Mouse (Mus musculus) urinary bladder, postnatal 10 days (tissue): ENCODE measurements around the gene Rhd.

Source experiments
- DNase-seq: peaks from one replicate; pipeline ENCODE4 v3.0.0; 2022; ENCODE audit warnings: low spot score

Rhd gene

DNA sequence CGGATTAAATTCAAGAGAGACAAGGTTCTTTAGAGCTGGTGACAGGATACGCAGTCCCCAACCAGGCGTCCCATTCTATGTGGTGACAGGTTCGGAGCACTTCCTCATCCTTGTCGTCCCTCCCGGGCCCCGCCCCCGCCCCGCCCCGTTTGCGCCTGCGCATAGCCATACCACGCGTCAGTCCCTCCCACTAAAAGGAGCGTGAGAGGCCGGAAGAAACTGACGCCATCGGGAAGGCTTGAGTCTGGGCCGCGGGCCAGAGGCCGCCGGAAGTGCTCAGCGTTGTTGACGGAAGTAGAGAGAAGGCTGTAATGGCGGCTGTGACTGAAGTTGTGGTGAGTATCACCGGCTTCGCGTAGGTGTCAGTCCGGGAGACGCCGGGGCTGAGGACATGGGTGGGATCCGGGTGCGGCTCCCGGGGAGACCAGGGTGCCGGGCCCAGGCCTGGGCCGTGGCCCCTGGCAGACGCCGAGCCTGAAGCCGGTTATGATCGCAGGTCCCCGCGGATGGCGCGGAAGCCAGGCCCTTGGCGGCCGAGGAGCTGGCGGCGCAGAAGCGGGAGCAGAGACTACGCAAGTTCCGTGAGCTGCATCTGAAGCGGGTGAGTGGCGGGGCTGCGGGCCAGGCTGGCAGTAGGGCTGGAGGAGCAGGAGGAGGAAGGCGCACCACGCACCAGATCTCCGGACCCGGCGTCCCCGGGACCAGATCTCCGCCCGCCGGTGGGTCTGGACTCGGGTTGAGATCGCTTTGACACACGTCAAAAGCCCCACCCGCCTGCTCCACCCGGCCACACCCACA is 66.5 kb downstream of the Rhd start, which contains the start of gene Syf2:
TSS of gene Syf2 (plus strand) at position 215 of the 798 bp plus-strand sequence.
- DNase-seq: peak; percentile 80

DNA sequence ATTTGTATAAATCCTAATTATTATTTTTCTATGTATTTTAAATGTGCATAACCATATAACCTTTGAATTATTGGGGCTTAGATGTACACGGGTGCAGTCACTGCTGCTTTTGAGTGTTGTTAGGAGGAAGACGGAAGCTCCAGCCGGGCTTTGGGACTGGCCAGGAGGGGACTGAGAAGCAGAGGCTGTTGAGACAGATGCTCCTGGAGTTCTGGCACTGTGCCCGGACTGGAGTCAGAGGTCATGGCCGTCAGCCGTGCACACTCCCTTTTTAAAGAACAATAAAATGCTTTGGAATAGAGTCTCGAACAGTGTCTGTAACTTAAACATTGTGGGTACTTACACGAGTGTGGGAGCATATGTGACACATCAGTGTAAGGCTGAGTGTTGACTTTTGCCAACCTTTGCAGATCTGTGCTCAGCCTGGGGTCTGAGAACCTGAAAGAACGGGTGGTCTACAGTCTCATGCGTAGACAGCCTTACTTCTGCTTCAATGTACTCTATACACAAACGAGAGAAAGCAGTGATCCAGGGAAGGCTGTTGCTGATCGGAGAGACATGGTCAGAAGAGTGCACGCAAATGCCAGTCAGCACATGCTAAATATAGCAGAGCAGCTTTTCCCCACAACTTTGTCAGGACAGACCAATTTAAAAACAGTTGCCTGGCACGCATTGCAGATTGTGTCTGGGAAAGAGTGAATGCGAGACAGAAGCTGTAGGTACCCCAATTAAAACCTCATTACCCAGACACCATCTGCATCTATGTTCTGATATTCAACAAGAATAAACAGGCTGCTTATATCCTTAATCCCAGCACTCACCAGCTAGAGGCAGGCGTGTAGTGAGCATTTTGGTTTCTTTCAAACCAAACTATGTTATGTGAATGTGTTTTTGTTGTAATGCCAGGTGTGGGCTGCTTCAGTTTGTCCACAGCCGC is 73.2 kb downstream of the Rhd start:
- DNase-seq: no peak

DNA sequence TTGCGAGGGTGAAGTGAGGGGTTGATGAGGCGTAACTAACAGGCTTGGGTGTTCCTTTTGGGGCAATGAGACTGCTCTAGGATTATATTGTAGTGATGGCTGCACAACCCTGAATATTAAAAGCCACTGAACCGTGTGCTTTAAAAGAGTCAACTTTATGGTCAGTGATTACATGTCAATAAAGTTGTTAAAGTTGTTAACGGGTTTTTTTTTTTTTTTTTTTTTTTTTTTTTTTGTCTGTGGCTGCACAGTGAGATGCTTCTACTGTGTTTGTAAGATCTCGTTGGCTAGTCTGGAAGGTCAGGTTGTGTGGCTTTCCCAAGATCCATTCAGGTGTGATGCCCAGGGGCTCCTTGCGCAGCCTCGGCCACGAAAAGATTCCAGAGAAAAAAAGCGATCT is 75.6 kb downstream of the Rhd start:
- DNase-seq: no peak

DNA sequence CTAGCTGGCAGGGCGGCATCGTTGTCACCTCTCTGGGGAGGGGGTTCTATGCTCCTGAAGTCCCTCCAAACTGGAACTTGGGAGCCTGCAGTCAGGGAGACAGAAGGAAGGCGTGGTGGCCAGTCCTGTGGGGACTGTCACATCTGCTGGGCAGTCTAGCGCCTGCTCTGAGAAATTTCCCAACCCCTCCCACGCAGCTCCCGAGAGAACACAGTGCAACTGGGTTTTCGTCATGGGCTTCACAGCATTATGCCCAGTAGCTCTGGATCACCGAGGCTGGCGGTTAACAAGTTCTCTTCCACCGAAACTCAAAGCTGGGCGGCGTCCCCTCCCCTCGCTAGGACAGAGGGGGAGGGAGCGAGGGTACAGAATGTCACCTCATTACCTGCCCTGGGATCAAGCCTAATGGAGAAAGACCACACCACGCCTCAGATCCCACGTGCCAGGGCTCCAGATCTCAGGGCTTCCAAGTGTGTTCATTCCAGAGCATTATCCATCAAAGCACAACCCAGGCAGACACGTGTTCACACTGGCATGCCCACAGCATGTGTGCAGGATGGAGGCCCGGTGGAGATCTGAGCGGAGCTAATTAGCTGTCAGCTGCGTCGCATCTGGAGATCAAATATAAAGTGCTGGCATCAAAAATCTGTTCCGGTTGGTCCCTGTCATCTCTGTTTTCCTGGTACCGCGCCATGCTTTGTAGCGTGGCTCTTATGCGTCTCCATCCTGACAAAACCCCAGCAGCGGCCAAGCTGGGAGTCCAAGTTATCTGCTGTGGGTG is 79.6 kb downstream of the Rhd start:
- no peak for DNase-seq
